Mouse (Mus musculus) common myeloid progenitor, adult 5-6 weeks (primary cell): ENCODE measurements around the gene 2210418O10Rik. TPM values are rescaled to one million over a fixed set of nuclear protein-coding genes. Genes with fewer than 3 reads are reported as not detected.
A peak's percentile ranks its signal among the peaks of the same experiment; 100 is the strongest.
"Not testable (repeated sequence)": the region's sequence is repeated elsewhere in the genome, so short reads cannot be mapped to it uniquely, and the experiment has no call there.

Experiments
- ATAC-seq: replicated peaks from 2 replicates; pipeline ENCODE4 v1.8.0; 2016; ENCODE audit warnings: low read depth, mild to moderate bottlenecking, moderate TSS enrichment, inconsistent platforms; ENCODE audit not compliant: poor library complexity, severe bottlenecking
- total RNA-seq: library from RNA; stranded (forward); fragments of 200-1000, 187-1606 nt; gene quantifications from 2 replicates; pipeline ENCODE4 v1.2.3, GENCODE M21; 2017

The 2210418O10Rik gene
- 14.0 and 39.8 TPM in 2 replicates for total RNA-seq

DNA sequence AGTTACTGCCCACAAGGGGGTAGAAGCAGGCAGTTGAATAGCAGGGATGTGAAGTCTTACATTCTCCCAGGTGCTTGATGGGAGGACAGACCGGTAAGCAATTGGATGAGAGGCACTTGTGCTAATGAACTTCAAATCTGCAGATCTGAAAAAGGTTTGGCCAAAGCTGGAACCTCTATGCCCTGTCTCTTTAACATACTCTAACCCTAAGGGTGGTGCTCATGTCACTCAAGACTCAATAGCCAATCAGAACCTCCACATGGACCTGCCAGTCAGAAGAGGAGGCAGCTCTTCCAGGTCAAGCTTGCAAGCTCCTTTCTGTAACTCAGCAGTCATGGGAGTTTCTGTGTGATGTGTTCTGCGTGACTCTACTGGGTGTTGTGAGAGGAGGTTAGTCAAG is at the start of gene 2210418O10Rik:
TSS of gene 2210418O10Rik (plus strand) at position 301 of the 400 bp plus-strand sequence.
- ATAC-seq: not testable (repeated sequence)

DNA sequence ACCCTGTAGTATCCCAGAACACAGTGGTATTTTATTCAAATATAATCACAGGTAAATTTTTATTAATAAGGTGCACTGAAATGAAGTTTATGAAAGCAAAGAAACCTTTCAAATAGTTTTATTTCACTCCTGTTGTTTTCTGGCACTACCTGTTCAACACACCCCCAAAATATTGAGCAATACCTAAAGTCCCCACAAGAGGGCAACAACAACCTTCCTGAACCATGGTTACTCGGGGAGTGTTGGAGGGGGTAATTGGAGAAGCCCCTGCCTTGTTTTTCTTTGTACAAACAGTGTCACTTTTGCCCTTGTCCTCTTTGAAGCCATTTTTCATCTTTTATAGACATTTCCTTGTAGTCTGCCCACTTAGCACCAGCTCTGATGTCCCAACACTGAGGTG is 22.1 kb downstream of the 2210418O10Rik start:
- 0 out of 2 replicates have a peak, but pooled peaks have one; percentile 54 for ATAC-seq

Other genes starting within 250 kb of the 2210418O10Rik start
- gene Gm2004, start 76.7 kb upstream of the 2210418O10Rik start, total RNA-seq: 0.82 and 12.1 TPM in 2 replicates
- not detected in 2 replicates for gene Gm11009, start 92.9 kb downstream of the 2210418O10Rik start, total RNA-seq
- gene Gm14435, start 197.0 kb downstream of the 2210418O10Rik start, total RNA-seq: 0.78 and 9.3 TPM in 2 replicates